Mouse (Mus musculus) olfactory bulb, adult 2 months (tissue): ENCODE measurements around the gene Casz1. TPM values are rescaled to one million over a fixed set of nuclear protein-coding genes. Genes with fewer than 3 reads are reported as not detected.

ENCODE experiments used
- H3K27ac ChIP-seq: fragments of 200-500 bp; 2 replicates; pipeline ENCODE4 v1.5.1; 2012; ENCODE audit warnings: low read depth, low read length; ENCODE audit not compliant: insufficient read depth
- H3K4me1 ChIP-seq: fragments of 200-500 bp; 2 replicates; pipeline ENCODE4 v1.6.1; 2012; ENCODE audit warnings: low read length; ENCODE audit not compliant: control insufficient read depth, insufficient read depth
- H3K4me3 ChIP-seq: fragments of 200-500 bp; 2 replicates; pipeline ENCODE4 v1.5.1; 2012; ENCODE audit warnings: mild to moderate bottlenecking, low read depth, low read length, moderate library complexity; ENCODE audit not compliant: insufficient read depth
- CTCF ChIP-seq: fragments of 200-500 bp; IDR thresholded peaks from 2 replicates; pipeline ENCODE4 v1.5.1; 2012; ENCODE audit warnings: low read depth, mild to moderate bottlenecking, low read length, moderate library complexity; ENCODE audit not compliant: insufficient read depth
- POLR2A ChIP-seq: fragments of 200-500 bp; IDR thresholded peaks from 2 replicates; pipeline ENCODE4 v1.6.1; 2012; ENCODE audit warnings: mild to moderate bottlenecking, low read depth, low read length, moderate library complexity; ENCODE audit not compliant: insufficient read depth
- WGBS: fragments of 180-500 bp; shearing (Covaris S2); methylation state at CpG from one replicate; pipeline ENCODE4 v1.1.7; 2018; 5-methylcytosine and 5-hydroxymethylcytosine counted together
- polyA plus RNA-seq: library from polyadenylated mRNA; stranded (reverse); fragments of >200 nt; gene quantifications from 2 replicates; pipeline ENCODE4 v1.2.4, GENCODE M21; 2012; ENCODE audit warnings: low replicate concordance; ENCODE audit not compliant: missing spikeins, insufficient read depth, insufficient read length

Gene Casz1
- polyA plus RNA-seq, 1 experiment = not detected

DNA sequence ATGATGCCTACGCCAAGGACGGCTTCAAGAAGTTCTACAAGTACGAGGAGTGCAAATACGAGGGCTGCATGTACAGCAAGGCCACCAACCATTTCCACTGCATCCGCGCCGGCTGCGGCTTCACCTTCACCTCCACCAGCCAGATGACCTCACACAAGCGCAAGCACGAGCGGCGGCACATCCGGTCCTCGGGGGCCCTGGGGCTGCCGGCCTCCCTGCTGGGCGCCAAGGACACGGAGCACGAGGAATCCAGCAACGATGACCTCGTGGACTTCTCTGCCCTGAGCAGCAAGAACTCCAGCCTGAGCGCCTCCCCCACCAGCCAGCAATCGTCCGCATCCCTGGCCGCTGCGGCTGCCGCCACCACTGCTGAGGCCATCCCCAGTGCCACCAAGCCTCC, 134.3 kb downstream of the Casz1 start:
- Histone ChIP-seq H3K4me3 (no peak overlapping the region), H3K4me1 (peaks cover 7% of the 10 kb centered on the region), H3K27ac (no peak overlapping the region)
- 96% methylated on average over 26 of the region's 26 CpGs for WGBS
- TF ChIP-seq CTCF (no peak), POLR2A (no peak)

DNA sequence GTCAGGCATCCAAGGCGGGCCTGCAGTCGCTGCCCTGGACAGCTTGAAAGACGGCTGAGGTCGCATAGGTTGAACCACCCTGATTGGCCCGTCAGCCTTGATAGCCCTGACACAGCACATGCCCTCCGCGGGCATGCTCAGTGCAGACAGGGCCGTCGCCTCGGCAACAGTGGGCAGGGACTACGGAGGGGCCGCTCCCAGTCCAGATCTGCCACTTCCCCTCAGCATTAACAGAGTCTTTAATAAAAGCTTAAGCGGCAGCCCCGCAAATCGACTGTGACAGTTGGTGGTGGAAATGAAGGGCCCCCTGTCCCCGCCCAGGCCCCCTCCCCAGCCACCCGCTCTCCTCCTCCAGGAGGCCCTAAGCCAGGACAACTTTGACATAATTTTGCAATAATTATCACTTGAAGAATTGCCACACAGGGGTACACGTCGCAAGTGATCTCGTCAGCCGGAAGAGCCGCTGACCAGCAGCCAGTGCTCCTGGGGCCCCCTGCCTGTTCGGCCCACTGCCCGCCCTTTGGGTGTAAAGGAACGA, 136.5 kb downstream of the Casz1 start:
- no peak overlapping the region for H3K4me3 ChIP-seq
- 24% methylated on average over 25 of the region's 25 CpGs for WGBS
- TF ChIP-seq POLR2A (no peak), CTCF (no peak)
- no peak overlapping the region for H3K27ac ChIP-seq
- peaks cover 7% of the 10 kb centered on the region for H3K4me1 ChIP-seq

DNA sequence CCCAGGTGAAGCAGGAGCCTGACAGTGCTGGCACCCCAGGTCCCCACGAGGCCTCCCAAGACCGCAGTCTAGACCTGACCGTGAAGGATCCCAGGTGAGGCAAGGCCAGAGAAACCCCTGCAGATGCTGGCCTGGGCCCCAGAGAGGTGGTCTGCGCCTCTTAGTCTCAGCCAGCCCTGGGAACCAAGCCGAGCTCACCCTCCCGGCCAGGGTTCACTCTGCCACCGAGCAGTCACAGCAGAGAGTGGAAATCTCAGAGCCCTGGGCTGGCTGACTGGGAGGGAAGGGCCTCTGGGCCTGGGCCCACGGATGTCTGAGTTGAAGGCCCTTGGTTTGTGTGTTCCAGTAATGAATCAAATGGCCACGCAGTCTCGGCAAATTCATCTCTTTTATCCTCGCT, 137.1 kb downstream of the Casz1 start:
- TF ChIP-seq CTCF = no peak
- no peak for TF ChIP-seq POLR2A
- WGBS = 75% methylated on average over 11 of the region's 11 CpGs
- no peak overlapping the region for H3K4me3 ChIP-seq
- peaks cover 7% of the 10 kb centered on the region for H3K4me1 ChIP-seq
- no peak overlapping the region for H3K27ac ChIP-seq

DNA sequence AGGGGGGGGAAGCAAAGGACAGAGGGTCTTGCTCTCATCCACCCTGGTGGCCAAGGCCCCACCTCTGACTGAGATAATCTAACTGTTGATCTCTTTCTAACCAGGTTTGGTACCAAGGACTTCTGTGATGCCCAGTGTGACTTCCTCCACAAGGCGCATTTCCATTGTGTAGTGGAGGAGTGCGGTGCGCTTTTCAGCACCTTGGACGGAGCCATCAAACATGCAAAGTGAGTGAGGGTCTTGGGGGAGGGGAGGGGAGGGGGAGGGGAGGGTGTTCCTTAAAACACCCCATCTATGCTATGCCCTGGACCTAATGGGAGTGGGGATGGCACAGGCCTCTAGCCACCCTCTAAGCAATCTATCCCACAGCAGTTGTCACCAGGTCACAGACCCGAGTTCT, 138.9 kb downstream of the Casz1 start:
- no peak overlapping the region for H3K4me3 ChIP-seq
- TF ChIP-seq POLR2A = no peak
- no peak for TF ChIP-seq CTCF

DNA sequence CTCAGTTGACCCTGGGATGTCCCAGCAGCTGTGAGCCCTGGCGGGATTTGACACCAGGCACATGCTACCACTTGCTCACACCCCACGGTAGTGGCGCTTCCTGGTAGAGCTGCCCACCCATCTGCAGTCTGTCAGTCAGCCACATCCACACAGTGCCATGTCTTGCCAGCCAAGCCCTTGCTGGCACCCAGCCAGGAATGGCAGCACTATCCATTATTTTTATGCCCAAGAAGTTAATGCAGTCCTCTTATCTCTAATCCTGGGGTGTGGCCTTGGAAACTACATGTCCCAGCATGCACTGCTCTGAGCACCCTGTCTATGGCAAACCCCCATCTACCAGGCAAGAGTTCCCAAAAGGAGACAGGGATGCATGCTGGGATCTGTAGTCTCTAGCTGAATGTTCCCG, 141.2 kb downstream of the Casz1 start:
- TF ChIP-seq POLR2A (no peak), CTCF (no peak)
- WGBS = 71% methylated on average over 4 of the region's 4 CpGs

More for the DNA sequence above, 138.9 kb downstream of the Casz1 start:
- Histone ChIP-seq H3K27ac (no peak overlapping the region), H3K4me1 (peaks cover 7% of the 10 kb centered on the region)
- 92% methylated on average over 3 of the region's 5 CpGs for WGBS

DNA sequence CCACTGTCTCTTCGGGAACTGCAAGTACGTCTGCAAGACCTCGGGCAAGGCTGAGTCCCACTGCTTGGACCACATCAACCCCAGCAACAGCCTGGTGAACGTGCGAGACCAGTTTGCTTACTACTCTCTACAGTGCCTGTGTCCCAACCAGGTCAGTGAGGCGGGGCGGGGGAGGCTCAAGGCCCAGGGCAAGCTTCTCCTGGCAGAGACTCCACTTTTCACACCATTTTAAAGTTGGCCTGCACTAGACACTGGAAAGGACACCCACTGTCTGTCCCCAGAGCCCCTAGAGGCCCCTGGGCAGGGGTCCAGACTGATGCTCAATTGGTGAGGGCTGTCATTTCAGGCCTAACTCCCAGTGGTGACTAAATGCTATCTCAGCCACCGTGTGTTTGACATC, 141.8 kb downstream of the Casz1 start:
- TF ChIP-seq CTCF (no peak), POLR2A (no peak)
- Histone ChIP-seq H3K4me1 (peaks cover 9% of the 10 kb centered on the region), H3K27ac (no peak overlapping the region), H3K4me3 (no peak overlapping the region)
- WGBS = 94% methylated on average over 8 of the region's 8 CpGs

More for the DNA sequence above, 141.2 kb downstream of the Casz1 start:
- H3K27ac ChIP-seq = no peak overlapping the region
- no peak overlapping the region for H3K4me3 ChIP-seq
- peaks cover 8% of the 10 kb centered on the region for H3K4me1 ChIP-seq

DNA sequence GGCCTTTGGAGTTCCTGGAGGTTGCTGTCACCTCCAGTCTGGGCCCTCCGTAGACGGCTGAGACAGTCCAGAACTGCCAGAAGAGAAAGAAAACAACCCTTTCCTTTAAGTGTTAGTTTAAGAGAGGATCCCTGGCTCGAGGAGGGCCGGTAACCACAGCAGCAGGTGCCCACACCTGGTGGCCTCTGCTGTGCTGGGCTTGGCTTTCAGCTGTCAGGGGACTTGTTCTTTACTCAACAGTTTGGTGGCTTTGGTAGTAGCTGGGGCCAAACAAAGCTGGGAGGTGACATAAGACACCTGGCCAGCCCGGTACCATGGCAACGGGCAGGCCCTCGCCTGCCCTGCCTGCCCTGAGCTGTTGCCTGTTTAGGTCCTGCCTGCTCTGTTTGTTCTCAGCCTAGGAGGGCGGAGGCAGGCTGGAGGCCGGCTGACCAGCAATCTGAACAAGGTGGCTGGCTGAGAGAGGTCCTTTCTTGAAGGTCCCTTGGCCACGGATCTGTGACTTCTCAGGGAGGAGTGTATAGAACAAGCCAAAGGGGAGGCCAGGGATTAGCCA, 143.7 kb downstream of the Casz1 start:
- 85% methylated on average over 10 of the region's 10 CpGs for WGBS
- H3K4me1 ChIP-seq = peaks cover 26% of the 10 kb centered on the region
- no peak for TF ChIP-seq CTCF
- TF ChIP-seq POLR2A = no peak
- H3K4me3 ChIP-seq = no peak overlapping the region
- H3K27ac ChIP-seq = no peak overlapping the region

DNA sequence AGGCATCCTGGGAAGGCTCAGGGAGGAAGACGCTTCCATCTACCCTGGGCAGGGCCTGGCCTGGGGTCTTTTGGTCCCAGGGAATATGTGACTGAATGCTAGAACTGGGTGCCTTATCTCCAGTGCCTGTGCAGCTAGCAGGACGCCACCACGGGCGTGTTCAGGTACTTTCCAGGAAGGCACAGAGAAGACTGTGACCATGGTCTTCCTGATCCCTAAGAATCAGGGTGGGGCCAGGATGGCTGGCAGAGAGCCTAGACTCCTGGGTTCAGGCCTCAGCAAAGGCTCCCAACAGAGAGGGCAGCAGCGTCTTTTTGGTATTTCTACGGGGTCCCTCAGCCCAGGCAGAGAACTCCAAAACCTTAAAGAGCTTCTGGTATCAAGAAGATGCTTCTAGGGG, 146.3 kb downstream of the Casz1 start:
- TF ChIP-seq POLR2A = no peak
- TF ChIP-seq CTCF = no peak
- 70% methylated on average over 6 of the region's 6 CpGs for WGBS

DNA sequence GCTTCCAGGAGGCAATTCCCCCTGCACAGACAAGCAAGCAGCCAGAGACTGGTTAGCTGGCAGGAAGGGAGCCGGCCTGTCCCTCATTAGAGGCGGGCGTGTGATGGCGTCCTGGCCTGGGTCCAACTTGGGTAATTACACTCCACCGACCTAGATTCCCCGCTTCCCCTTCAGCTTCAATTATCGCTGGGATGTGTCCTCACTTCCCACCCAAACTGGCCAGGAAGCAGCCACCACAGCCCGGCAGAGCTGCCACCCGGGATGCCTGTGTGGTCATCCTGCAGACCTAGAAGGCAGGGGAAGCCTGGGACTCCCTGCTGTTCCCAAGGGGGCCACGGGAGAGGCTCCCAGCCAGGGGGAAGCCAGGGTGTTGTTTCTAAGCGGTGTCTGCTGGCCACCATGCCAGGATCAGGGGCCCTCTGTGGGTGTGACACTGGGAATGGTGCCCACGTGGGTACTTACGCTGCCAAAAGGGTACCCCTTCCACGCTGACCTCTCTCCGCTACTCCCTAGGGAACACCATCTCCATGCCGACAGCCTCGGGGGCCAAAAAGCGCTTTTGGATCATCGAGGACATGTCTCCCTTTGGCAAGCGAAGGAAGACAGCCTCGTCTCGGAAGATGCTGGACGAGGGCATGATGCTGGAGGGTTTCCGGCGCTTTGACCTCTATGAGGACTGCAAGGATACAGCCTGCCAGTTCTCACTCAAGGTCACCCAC, 146.9 kb downstream of the Casz1 start:
- Histone ChIP-seq H3K4me3 (no peak overlapping the region), H3K27ac (no peak overlapping the region), H3K4me1 (peaks cover 36% of the 10 kb centered on the region)
- 36% methylated on average over 25 of the region's 25 CpGs for WGBS
- no peak for TF ChIP-seq CTCF

More for the DNA sequence above, 146.3 kb downstream of the Casz1 start:
- H3K4me1 ChIP-seq = peaks cover 32% of the 10 kb centered on the region
- H3K4me3 ChIP-seq = no peak overlapping the region
- no peak overlapping the region for H3K27ac ChIP-seq
